Comparison of ENCODE assay signal across 8 mouse cellular contexts in the genomic region with DNA sequence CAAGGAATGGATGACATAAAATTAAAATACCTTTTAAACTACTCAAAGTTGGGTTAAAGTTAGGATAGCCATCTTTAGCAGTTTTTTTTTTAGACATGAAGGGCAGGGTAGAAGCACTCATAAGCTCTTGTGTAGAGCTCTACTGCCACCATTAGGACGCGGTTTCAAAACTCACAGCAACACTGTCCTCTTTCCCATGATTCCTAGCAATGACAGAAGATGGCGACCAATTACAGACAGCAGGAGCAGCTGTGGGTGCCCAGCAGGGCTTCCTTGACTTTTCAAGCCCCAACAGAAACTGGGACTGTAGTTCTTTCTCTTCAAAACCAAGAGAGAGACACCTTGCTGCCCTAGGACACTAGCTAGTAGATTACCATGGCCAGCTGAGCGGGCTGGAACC.
DNase-seq lines count a peak whose midpoint lies in the region; ATAC-seq lines count a peak whose summit lies in the region.

No protein-coding gene starts in this region.

- peak; percentile 63 for DNase-seq in adrenal gland, adult 2 months
- DNase-seq in adrenal gland, postnatal 10 days = no peak
- DNase-seq in neural tube, embryonic 11.5 days (ENCODE audit: low spot score) = no peak
- DNase-seq in neural tube, embryonic 10.5 days (ENCODE audit: extremely low spot score, low spot score) = no peak
- DNase-seq in thymus, postnatal 25 days = no peak

- 54% methylated on average over 4 of the region's 4 CpGs for WGBS in neural tube, embryonic 11.5 days
- 58% methylated on average over 4 of the region's 4 CpGs for WGBS in heart, embryonic 11.5 days (ENCODE audit: insufficient replicate concordance)
- 52% methylated on average over 4 of the region's 4 CpGs for WGBS in kidney, embryonic 16.5 days
- 66% methylated on average over 4 of the region's 4 CpGs for WGBS in midbrain, embryonic 12.5 days

- no peaks in the 10 kb centered on the region for H3K36me3 ChIP-seq in neural tube, embryonic 11.5 days (ENCODE audit: control insufficient read depth, insufficient read depth, low read length)
- H3K36me3 ChIP-seq in heart, embryonic 11.5 days (ENCODE audit: control insufficient read depth, insufficient read depth, low read length) = peaks cover 8% of the 10 kb centered on the region; the same call in 1 of the 2 replicates
- H3K36me3 ChIP-seq in kidney, embryonic 16.5 days (ENCODE audit: insufficient read depth, low read length) = peaks cover 3% of the 10 kb centered on the region; the same call in 1 of the 2 replicates
- H3K36me3 ChIP-seq in midbrain, embryonic 12.5 days = peaks cover 8% of the 10 kb centered on the region

- H3K9ac ChIP-seq in neural tube, embryonic 11.5 days (ENCODE audit: low read length) = no peak overlapping the region
- H3K9ac ChIP-seq in heart, embryonic 11.5 days (ENCODE audit: low read depth, low read length) = no peak overlapping the region
- H3K9ac ChIP-seq in kidney, embryonic 16.5 days (replicated peaks; ENCODE audit: low read length) = no peak overlapping the region; the same call in 1 of the 2 replicates
- H3K9ac ChIP-seq in midbrain, embryonic 12.5 days (replicated peaks) = no peak overlapping the region

- H3K27me3 ChIP-seq in neural tube, embryonic 11.5 days (ENCODE audit: control insufficient read depth, insufficient read depth, low read length) = no peaks in the 10 kb centered on the region
- no peaks in the 10 kb centered on the region for H3K27me3 ChIP-seq in heart, embryonic 11.5 days (ENCODE audit: control insufficient read depth, insufficient read depth, low read length)
- H3K27me3 ChIP-seq in kidney, embryonic 16.5 days (ENCODE audit: insufficient read depth, low read length) = no peaks in the 10 kb centered on the region
- no peaks in the 10 kb centered on the region for H3K27me3 ChIP-seq in midbrain, embryonic 12.5 days

- no peak overlapping the region for H3K4me2 ChIP-seq in neural tube, embryonic 11.5 days (ENCODE audit: low read depth)
- H3K4me2 ChIP-seq in heart, embryonic 11.5 days = peak overlapping the region; percentile 41
- H3K4me2 ChIP-seq in kidney, embryonic 16.5 days (replicated peaks; ENCODE audit: low read depth, low read length) = peak overlapping the region; percentile 41
- H3K4me2 ChIP-seq in midbrain, embryonic 12.5 days (replicated peaks) = peak overlapping the region; percentile 13; the same call in 1 of the 2 replicates

- no peak overlapping the region for H3K27ac ChIP-seq in neural tube, embryonic 11.5 days (ENCODE audit: low read depth, low read length)
- no peak overlapping the region for H3K27ac ChIP-seq in heart, embryonic 11.5 days (ENCODE audit: low read depth, low read length)
- peak overlapping the region; percentile 53; the same call in 1 of the 2 replicates for H3K27ac ChIP-seq in kidney, embryonic 16.5 days (ENCODE audit: low read length)
- no peak overlapping the region for H3K27ac ChIP-seq in midbrain, embryonic 12.5 days (replicated peaks)

- no peaks in the 10 kb centered on the region for H3K4me1 ChIP-seq in neural tube, embryonic 11.5 days (ENCODE audit: control insufficient read depth, insufficient read depth, low read length)
- no peaks in the 10 kb centered on the region for H3K4me1 ChIP-seq in heart, embryonic 11.5 days (ENCODE audit: control insufficient read depth, insufficient read depth, low read length)
- no peaks in the 10 kb centered on the region for H3K4me1 ChIP-seq in kidney, embryonic 16.5 days (ENCODE audit: insufficient read depth, low read length)
- no peaks in the 10 kb centered on the region for H3K4me1 ChIP-seq in midbrain, embryonic 12.5 days

- no peaks in the 10 kb centered on the region for H3K9me3 ChIP-seq in neural tube, embryonic 11.5 days (ENCODE audit: control insufficient read depth, low read length)
- no peaks in the 10 kb centered on the region for H3K9me3 ChIP-seq in heart, embryonic 11.5 days (replicated peaks; ENCODE audit: control insufficient read depth, low read length)
- H3K9me3 ChIP-seq in kidney, embryonic 16.5 days (ENCODE audit: low read length) = no peaks in the 10 kb centered on the region
- no peaks in the 10 kb centered on the region for H3K9me3 ChIP-seq in midbrain, embryonic 12.5 days

- 0 out of 2 replicates have a peak, but pooled peaks have one; percentile 55 for ATAC-seq in neural tube, embryonic 11.5 days (ENCODE audit: insufficient read depth, low FRiP score, low TSS enrichment)
- no peak for ATAC-seq in heart, embryonic 11.5 days (replicated peaks; ENCODE audit: insufficient number of reproducible peaks, low FRiP score, low TSS enrichment)
- ATAC-seq in kidney, embryonic 16.5 days (ENCODE audit: low FRiP score, low TSS enrichment) = peak; percentile 58; the same call in 1 of the 2 replicates
- no peak for ATAC-seq in midbrain, embryonic 12.5 days (ENCODE audit: low FRiP score, low read depth)

- peak overlapping the region; percentile 12; the same call in 1 of the 2 replicates for H3K4me3 ChIP-seq in neural tube, embryonic 11.5 days (ENCODE audit: low read depth, low read length)
- peak overlapping the region; percentile 25; the same call in 1 of the 2 replicates for H3K4me3 ChIP-seq in heart, embryonic 11.5 days (ENCODE audit: low read depth, low read length)
- H3K4me3 ChIP-seq in kidney, embryonic 16.5 days (ENCODE audit: low read length) = peak overlapping the region; percentile 33
- peak overlapping the region; percentile 22; the same call in 1 of the 2 replicates for H3K4me3 ChIP-seq in midbrain, embryonic 12.5 days

Comparison
In these comparisons a context has a peak if more than half of its experiments do, and no peak if none do; other contexts are left out.
1. ATAC-seq: peak in neural tube, embryonic 11.5 days (single experiment) and kidney, embryonic 16.5 days (single experiment); none in heart, embryonic 11.5 days (single experiment) and midbrain, embryonic 12.5 days (single experiment).
2. Peak in every context shown above with its lines, with median percentiles within 50 percentile points of each other: H3K4me3 ChIP-seq.